Mouse (Mus musculus) liver, embryonic 13.5 days (tissue): ENCODE measurements around the gene Taar8c. TPM values are rescaled to one million over a fixed set of nuclear protein-coding genes. Genes with fewer than 3 reads are reported as not detected.
"Not testable (repeated sequence)": the region's sequence is repeated elsewhere in the genome, so short reads cannot be mapped to it uniquely, and the experiment has no call there.

ENCODE experiments used
- ATAC-seq: fragments of 200-750 bp; cut with Nextera tagmentation; 2 replicates; pipeline ENCODE4 v1.8.0; 2017; ENCODE audit warnings: low read depth, mild to moderate bottlenecking, moderate number of reproducible peaks, moderate library complexity
- DNase-seq: peaks from one replicate; pipeline ENCODE4 v3.0.0; 2022
- H3K27ac ChIP-seq: fragments of 300-500 bp; sonication (generic); 2 replicates; pipeline ENCODE4 v1.5.1; 2015; ENCODE audit warnings: moderate library complexity, mild to moderate bottlenecking, inconsistent platforms
- H3K27me3 ChIP-seq: fragments of 300-500 bp; sonication (generic); 2 replicates; pipeline ENCODE4 v1.6.1; 2015; ENCODE audit warnings: mild to moderate bottlenecking, inconsistent platforms
- H3K36me3 ChIP-seq: fragments of 300-500 bp; sonication (generic); 2 replicates; pipeline ENCODE4 v1.6.1; 2015; ENCODE audit warnings: mild to moderate bottlenecking, inconsistent platforms
- H3K4me1 ChIP-seq: fragments of 300-500 bp; sonication (generic); replicated peaks from 2 replicates; pipeline ENCODE4 v1.6.1; 2015; ENCODE audit warnings: inconsistent platforms
- H3K4me2 ChIP-seq: fragments of 300-500 bp; sonication (generic); 2 replicates; pipeline ENCODE4 v1.6.1; 2015; ENCODE audit warnings: inconsistent platforms, mild to moderate bottlenecking, moderate library complexity
- H3K4me3 ChIP-seq: fragments of 300-500 bp; sonication (generic); replicated peaks from 2 replicates; pipeline ENCODE4 v1.5.1; 2015; ENCODE audit warnings: mild to moderate bottlenecking, inconsistent platforms
- H3K9ac ChIP-seq: fragments of 300-500 bp; sonication (generic); 2 replicates; pipeline ENCODE4 v1.6.1; 2015; ENCODE audit warnings: mild to moderate bottlenecking, inconsistent platforms
- H3K9me3 ChIP-seq: fragments of 300-500 bp; sonication (generic); replicated peaks from 2 replicates; pipeline ENCODE4 v1.6.1; 2016; ENCODE audit warnings: inconsistent platforms
- WGBS: fragments of 180-500 bp; shearing (Covaris S2); methylation state at CpG from one replicate; pipeline ENCODE4 v1.1.7; 2015; ENCODE audit not compliant: insufficient replicate concordance; 5-methylcytosine and 5-hydroxymethylcytosine counted together
- polyA plus RNA-seq: library from polyadenylated mRNA; unstranded; fragments of >200 nt; fragmentation: Nextera tagmentation; extraction: Ambion mirVana; gene quantifications from 2 replicates; pipeline ENCODE4 v1.2.1, GENCODE M21; 2015

Taar8c gene
- polyA plus RNA-seq, 1 experiment from 2014 or later = not detected

DNA sequence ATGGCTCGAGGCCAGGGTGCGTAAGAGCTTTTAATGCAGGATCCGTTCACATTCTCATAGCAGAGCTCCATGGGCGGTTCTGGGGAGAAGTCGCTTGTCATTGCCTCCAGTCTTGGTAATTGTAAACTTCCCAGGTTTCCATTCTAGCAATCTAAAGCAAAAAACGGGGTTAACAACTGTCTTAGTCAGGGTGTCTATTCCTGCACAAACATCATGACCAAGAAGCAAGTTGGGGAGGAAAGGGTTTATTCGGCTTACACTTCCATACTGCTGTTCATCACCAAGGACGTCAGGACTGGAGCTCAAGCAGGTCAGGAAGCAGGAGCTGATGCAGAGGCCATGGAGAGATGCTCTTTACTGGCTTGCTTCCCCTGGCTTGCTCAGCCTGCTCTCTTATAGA lies 7.7 kb upstream of the Taar8c start, which contains the start of gene Taar9:
Gene Taar9, minus strand, starts transcription at position 101 of the 400 bp plus-strand sequence.
- not testable (repeated sequence) for H3K4me3 ChIP-seq

DNA sequence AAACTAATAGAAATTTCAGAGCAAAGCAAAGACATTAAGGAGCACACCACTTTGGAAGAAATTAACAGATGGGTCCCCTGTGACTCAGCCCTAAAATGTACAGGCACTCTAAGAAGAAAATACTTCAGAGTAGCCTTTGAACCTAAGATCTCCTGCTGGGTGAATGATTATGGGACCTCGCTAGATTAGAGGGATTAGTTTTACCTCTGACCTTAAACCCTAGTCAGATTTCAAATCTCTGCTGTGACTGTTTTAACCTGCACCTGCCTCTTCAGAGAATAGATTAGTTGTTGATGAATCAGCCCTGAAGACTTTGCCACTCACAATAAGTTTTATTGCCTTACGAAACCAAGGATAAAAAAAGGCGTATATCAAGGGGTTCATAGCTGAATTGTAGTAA lies 6.5 kb upstream of the Taar8c start:
- no peak overlapping the region for H3K27ac ChIP-seq
- H3K4me1 ChIP-seq = peaks cover 15% of the 10 kb centered on the region
- 58% methylated on average over 3 of the region's 3 CpGs for WGBS
- no peak overlapping the region for H3K4me2 ChIP-seq
- no peak overlapping the region for H3K9ac ChIP-seq
- H3K4me3 ChIP-seq = no peak overlapping the region
- no peaks in the 10 kb centered on the region for H3K9me3 ChIP-seq
- no peaks in the 10 kb centered on the region for H3K27me3 ChIP-seq
- ATAC-seq = no peak
- DNase-seq = no peak
- no peaks in the 10 kb centered on the region for H3K36me3 ChIP-seq

More for the DNA sequence above, 7.7 kb upstream of the Taar8c start, which contains the start of gene Taar9:
- ATAC-seq, H3K36me3 ChIP-seq, H3K27ac ChIP-seq, H3K4me2 ChIP-seq, H3K9me3 ChIP-seq, DNase-seq, H3K27me3 ChIP-seq, H3K9ac ChIP-seq: not testable (repeated sequence)
- H3K4me1 ChIP-seq = peaks cover 15% of the 10 kb centered on the region
- WGBS = 68% methylated on average over 8 of the region's 8 CpGs

DNA sequence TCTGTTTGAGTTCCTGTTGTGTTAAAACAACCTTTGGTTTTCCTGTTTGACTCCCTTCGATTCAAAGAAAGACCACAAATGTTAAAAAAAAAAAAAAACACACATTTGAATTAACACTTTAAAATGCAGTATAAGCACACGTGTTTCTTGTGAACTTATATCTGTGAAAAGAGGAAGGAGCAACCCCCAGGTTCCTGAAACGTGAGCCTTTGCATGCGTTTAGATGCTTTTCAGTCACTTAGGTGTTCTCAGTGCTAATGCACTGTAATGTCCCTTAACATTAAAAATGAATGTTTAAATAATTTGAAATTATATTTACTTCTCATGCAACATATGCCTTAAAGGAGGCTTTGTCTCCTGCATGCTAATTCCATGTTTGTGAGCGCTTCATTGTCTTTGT lies 6.0 kb upstream of the Taar8c start:
- 29% methylated on average over 5 of the region's 5 CpGs for WGBS
- no peak for DNase-seq
- no peak overlapping the region for H3K9ac ChIP-seq
- no peak overlapping the region for H3K27ac ChIP-seq
- H3K9me3 ChIP-seq = no peaks in the 10 kb centered on the region
- H3K4me3 ChIP-seq = no peak overlapping the region
- ATAC-seq = no peak
- H3K36me3 ChIP-seq = no peaks in the 10 kb centered on the region
- no peaks in the 10 kb centered on the region for H3K27me3 ChIP-seq
- peaks cover 15% of the 10 kb centered on the region for H3K4me1 ChIP-seq
- no peak overlapping the region for H3K4me2 ChIP-seq

- H3K27me3 ChIP-seq, H3K4me1 ChIP-seq, H3K9ac ChIP-seq, H3K4me2 ChIP-seq, H3K36me3 ChIP-seq, DNase-seq, H3K9me3 ChIP-seq, H3K27ac ChIP-seq, H3K4me3 ChIP-seq: not testable (repeated sequence)
- WGBS = 12% methylated on average over 1 of the region's 1 CpGs
- peak; percentile 58; the same call in 1 of the 2 replicates for ATAC-seq
These were observed 1.6 kb upstream of the Taar8c start for GRCm38 (mm10) chr10:24103299-24103698.

GRCm38 (mm10) chr10:24097010-24097409 lies 4.7 kb downstream of the Taar8c start:
- H3K9me3 ChIP-seq, H3K27me3 ChIP-seq, DNase-seq, H3K4me3 ChIP-seq, H3K27ac ChIP-seq, H3K4me1 ChIP-seq, H3K4me2 ChIP-seq, H3K9ac ChIP-seq, H3K36me3 ChIP-seq: not testable (repeated sequence)
- 36% methylated on average over 2 of the region's 2 CpGs for WGBS
- peak; percentile 36 for ATAC-seq

DNA sequence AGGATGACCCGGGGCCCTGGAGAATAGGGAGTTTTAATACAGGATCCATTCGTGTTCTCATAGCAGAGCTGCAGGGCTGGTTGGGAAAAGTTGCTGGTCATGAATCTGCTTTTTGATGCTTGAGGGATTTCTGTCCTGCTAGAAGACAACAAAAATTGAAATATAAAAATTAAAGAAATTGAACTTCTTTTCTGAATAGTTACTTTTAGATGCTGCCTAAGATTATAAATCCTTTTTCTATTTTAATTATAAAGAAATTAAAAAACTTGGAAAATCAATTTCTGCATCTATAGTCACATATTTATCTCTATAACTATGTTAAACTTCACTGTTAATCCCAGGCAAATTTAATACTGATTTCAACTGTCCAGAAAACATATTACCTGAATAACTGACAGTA lies 9.5 kb downstream of the Taar8c start, which contains the start of gene Taar8b:
Gene Taar8b, minus strand, starts transcription at position 101 of the 400 bp plus-strand sequence.
- DNase-seq = no peak
- Histone ChIP-seq H3K4me3 (no peak within 1 kb of the TSS), H3K9me3 (no peaks in the 10 kb centered on the region), H3K4me1 (peaks cover 4% of the 10 kb centered on the region; the same call in 1 of the 2 replicates), H3K27ac (no peak within 1 kb of the TSS), H3K4me2 (no peak within 1 kb of the TSS), H3K36me3 (no peaks in the 10 kb centered on the region), H3K27me3 (no peaks in the 10 kb centered on the region), H3K9ac (no peak within 1 kb of the TSS)
- ATAC-seq = no peak
- WGBS = 52% methylated on average over 2 of the region's 2 CpGs

DNA sequence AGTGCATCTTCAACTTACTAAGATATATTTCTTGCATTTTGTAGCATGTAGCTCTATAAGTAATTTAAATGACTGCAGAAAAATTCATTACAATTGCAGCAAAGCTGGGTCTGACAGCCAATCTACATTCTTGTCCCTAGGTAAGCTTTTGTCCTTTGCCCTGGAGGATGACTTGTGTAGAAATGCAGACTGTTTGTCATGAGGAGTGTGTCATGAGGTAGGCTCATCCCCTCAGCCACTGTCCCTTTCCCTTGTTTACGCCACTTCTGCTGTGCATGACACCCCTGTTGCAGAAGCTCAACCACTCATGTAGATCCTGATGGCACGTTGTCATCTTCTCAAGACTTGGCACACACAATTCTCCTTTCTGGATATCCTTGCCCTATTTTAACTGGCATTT lies 14.5 kb downstream of the Taar8c start:
- Histone ChIP-seq H3K27me3 (no peaks in the 10 kb centered on the region), H3K27ac (no peak overlapping the region), H3K4me1 (peaks cover 4% of the 10 kb centered on the region; the same call in 1 of the 2 replicates), H3K36me3 (no peaks in the 10 kb centered on the region), H3K4me3 (no peak overlapping the region), H3K4me2 (no peak overlapping the region), H3K9me3 (no peaks in the 10 kb centered on the region), H3K9ac (no peak overlapping the region)
- no peak for DNase-seq
- ATAC-seq = no peak
- 57% methylated on average over 2 of the region's 2 CpGs for WGBS

DNA sequence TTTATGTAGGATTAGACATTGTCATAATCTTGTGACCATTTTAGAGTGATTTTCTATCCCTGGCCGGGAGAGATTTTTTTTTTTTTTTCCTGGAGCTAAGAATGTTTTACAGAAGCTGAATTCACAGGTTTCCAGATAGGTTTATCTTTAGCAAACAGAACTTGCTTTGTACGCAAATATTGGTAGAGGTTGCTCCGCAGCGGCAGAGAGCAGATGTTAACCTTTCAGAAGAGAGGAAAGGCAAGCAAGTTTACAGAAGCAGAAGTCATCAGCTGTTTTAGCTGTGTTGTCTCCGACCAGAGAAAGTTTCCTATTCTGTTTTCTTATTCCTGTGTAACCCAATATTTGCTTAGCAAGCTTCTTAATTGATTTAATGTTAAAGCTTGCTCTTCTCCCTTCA lies 15.2 kb downstream of the Taar8c start:
- no peak for ATAC-seq
- Histone ChIP-seq H3K27me3 (no peaks in the 10 kb centered on the region), H3K4me3 (no peak overlapping the region), H3K9me3 (no peaks in the 10 kb centered on the region), H3K4me2 (no peak overlapping the region), H3K4me1 (peaks cover 4% of the 10 kb centered on the region; the same call in 1 of the 2 replicates), H3K36me3 (no peaks in the 10 kb centered on the region), H3K27ac (no peak overlapping the region), H3K9ac (no peak overlapping the region)
- DNase-seq = no peak
- WGBS = 31% methylated on average over 5 of the region's 5 CpGs

DNA sequence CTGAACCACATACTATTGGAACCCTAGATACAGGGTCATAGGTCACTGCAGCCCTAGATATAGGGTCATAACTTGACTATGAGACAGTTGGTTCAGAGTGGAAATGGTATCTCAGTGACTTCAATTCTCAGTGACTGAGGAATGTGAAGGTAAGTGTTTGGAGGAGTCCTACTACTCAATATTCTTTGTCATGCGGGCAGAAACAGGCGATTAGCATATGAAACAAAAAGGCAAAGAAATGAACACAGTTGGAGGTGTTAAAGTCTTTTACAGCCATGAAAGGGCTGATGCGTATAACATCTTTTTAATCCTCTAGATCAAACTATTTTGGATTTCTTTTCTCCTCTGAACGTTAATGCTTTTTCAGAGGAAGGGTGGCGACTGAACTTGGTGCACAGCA lies 15.8 kb downstream of the Taar8c start:
- Histone ChIP-seq H3K27me3 (no peaks in the 10 kb centered on the region), H3K27ac (no peak overlapping the region), H3K9me3 (no peaks in the 10 kb centered on the region), H3K36me3 (no peaks in the 10 kb centered on the region), H3K9ac (no peak overlapping the region), H3K4me2 (no peak overlapping the region), H3K4me3 (no peak overlapping the region), H3K4me1 (peaks cover 4% of the 10 kb centered on the region; the same call in 1 of the 2 replicates)
- DNase-seq = no peak
- 63% methylated on average over 5 of the region's 5 CpGs for WGBS
- ATAC-seq = no peak

DNA sequence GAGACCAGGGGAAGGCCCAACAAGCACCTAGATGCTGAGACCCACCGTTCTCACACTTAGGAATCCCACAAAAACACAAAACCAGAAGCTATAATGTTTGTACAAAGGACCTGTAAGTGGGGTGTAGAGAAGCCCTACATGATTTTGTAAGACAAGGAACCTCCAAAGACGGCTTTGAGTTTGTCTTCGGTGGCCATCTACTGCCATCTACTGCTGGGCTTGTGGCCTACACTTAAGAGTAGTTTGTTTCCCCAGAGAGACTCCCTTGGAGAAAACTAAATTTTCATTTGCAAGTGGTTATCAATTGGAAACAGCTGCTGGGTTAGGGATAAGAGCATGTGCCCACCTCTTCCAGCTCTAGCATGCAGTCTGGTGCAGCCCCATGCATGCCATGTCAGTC lies 21.5 kb downstream of the Taar8c start:
- ATAC-seq (no peak), DNase-seq (peak; percentile 11)
- no peaks in the 10 kb centered on the region for H3K36me3 ChIP-seq
- no peak overlapping the region for H3K4me2 ChIP-seq
- no peaks in the 10 kb centered on the region; the same call in 1 of the 2 replicates for H3K4me1 ChIP-seq
- H3K27me3 ChIP-seq = no peaks in the 10 kb centered on the region
- H3K27ac ChIP-seq = no peak overlapping the region
- no peak overlapping the region for H3K9ac ChIP-seq
- H3K4me3 ChIP-seq = no peak overlapping the region
- 32% methylated on average over 3 of the region's 3 CpGs for WGBS
- H3K9me3 ChIP-seq = no peaks in the 10 kb centered on the region

GRCm38 (mm10) chr10:24076200-24076599 lies 25.5 kb downstream of the Taar8c start, which contains the start of gene Taar8a:
Taar8a (plus strand) TSS chr10:24076500.
- not testable (repeated sequence) for H3K4me3 ChIP-seq, ATAC-seq, H3K4me1 ChIP-seq, H3K4me2 ChIP-seq, H3K27me3 ChIP-seq, H3K9me3 ChIP-seq, H3K27ac ChIP-seq, H3K36me3 ChIP-seq, DNase-seq, H3K9ac ChIP-seq
- WGBS = 57% methylated on average over 2 of the region's 4 CpGs

- not testable (repeated sequence) for H3K4me3 ChIP-seq, H3K4me1 ChIP-seq, ATAC-seq, H3K36me3 ChIP-seq, DNase-seq, H3K9me3 ChIP-seq, H3K27me3 ChIP-seq, H3K9ac ChIP-seq, H3K27ac ChIP-seq, H3K4me2 ChIP-seq
- WGBS = 20% methylated on average over 2 of the region's 2 CpGs
These were observed 27.0 kb downstream of the Taar8c start for GRCm38 (mm10) chr10:24074751-24075150.
